ENCODE assay signal across 15 mouse cellular contexts in the genomic region with DNA sequence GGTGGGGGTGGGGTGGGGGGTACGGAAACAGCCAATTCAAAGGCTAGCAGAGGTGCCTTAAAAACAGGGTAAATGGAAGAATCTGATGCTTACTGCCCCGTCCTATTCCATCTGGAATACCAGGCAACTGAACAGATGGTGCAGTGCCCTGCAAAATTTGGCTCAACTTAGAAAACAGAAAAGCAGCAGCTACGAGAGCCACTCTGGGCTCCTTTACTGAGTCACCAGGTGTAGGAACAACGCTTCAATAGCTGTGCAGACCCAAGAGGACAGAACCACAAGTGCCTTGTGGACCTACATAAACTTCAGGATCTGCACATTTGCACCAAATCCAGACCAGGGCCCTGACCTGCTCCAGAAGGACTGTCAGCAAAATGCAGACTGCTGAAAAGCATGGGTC. TPM values are rescaled to one million over a fixed set of nuclear protein-coding genes. Genes with fewer than 3 reads are reported as not detected.
DNase-seq lines count a peak whose midpoint lies in the region; ATAC-seq lines count a peak whose summit lies in the region.
"Had no signal": no experiment of that assay in that cellular context is flagged by ENCODE, and none has a peak within 500 bp of the region (broad histone marks: within the 10 kb centered on the region; RNA-seq: fewer than 3 reads in every experiment).

No protein-coding gene starts in this region.

- no peaks in the 10 kb centered on the region for H3K27me3 ChIP-seq in hindbrain, embryonic 14.5 days (ENCODE audit: control insufficient read depth, insufficient read depth, low read length)
- H3K27me3 ChIP-seq: embryonic facial prominence, embryonic 13.5 days; lung, embryonic 15.5 days had no signal

- H3K4me2 ChIP-seq in hindbrain, embryonic 14.5 days (replicated peaks) = no peak overlapping the region
- H3K4me2 ChIP-seq: embryonic facial prominence, embryonic 13.5 days; lung, embryonic 15.5 days had no signal

- peak overlapping the region; percentile 64 for H3K27ac ChIP-seq in hindbrain, embryonic 14.5 days
- H3K27ac ChIP-seq: embryonic facial prominence, embryonic 13.5 days; lung, embryonic 15.5 days had no signal

- ATAC-seq in cerebellum, adult (ENCODE audit: insufficient number of reproducible peaks, low FRiP score, low TSS enrichment) = 0 out of 2 replicates have a peak, but pooled peaks have one; percentile 26
- no peak for ATAC-seq in hindbrain, embryonic 14.5 days (ENCODE audit: low FRiP score)
- ATAC-seq: intestine, embryonic 16.5 days had no signal

- DNase-seq in cerebellum, postnatal 4 days (ENCODE audit: low spot score in 2 of 2) = no peak
- DNase-seq in right cerebral cortex, postnatal 25 days = peak; percentile 58
- DNase-seq in right cerebral cortex, postnatal 36 days (ENCODE audit: low spot score in 2 of 2) = no peak
- DNase-seq in hindbrain, embryonic 14.5 days (ENCODE audit: low spot score) = no peak
- DNase-seq in embryo, embryonic 11 days = no peak
- DNase-seq in spleen, adult 12 weeks (ENCODE audit: low spot score) = no peak
- no peak for DNase-seq in adrenal gland, adult 18-20 months (ENCODE audit: low spot score in 2 of 2)
- DNase-seq: adrenal gland, postnatal 10 days; heart, adult 11 months; kidney, postnatal 25 days; liver had no signal

- 72% methylated on average over 4 of the region's 4 CpGs for WGBS in hindbrain, embryonic 14.5 days

- no peaks in the 10 kb centered on the region for H3K4me1 ChIP-seq in hindbrain, embryonic 14.5 days (replicated peaks; ENCODE audit: control insufficient read depth, insufficient read depth, low read length)

- H3K9me3 ChIP-seq in hindbrain, embryonic 14.5 days (ENCODE audit: control insufficient read depth, low read length) = no peaks in the 10 kb centered on the region
- H3K9me3 ChIP-seq: embryonic facial prominence, embryonic 13.5 days; lung, embryonic 15.5 days had no signal

- peaks cover 33% of the 10 kb centered on the region for H3K36me3 ChIP-seq in hindbrain, embryonic 14.5 days (replicated peaks; ENCODE audit: control insufficient read depth, insufficient read depth)

- no peak overlapping the region for H3K9ac ChIP-seq in hindbrain, embryonic 14.5 days
- H3K9ac ChIP-seq: embryonic facial prominence, embryonic 13.5 days; lung, embryonic 15.5 days had no signal

- H3K4me3 ChIP-seq in hindbrain, embryonic 14.5 days (replicated peaks; ENCODE audit: low read length) = no peak overlapping the region
- H3K4me3 ChIP-seq: embryonic facial prominence, embryonic 13.5 days; lung, embryonic 15.5 days had no signal

RNA-seq across cellular contexts. Expression of a gene that starts 30.0 kb away (rescaled TPM):
- polyA plus RNA-seq in hindbrain, embryonic 14.5 days (2014; fragmentation: Nextera tagmentation; extraction: Ambion mirVana) = 1.6 and 2.4 TPM in 2 replicates
- total RNA-seq in adrenal gland, adult 18-20 months (2021) = 10 to 100 TPM in 1 of 2 experiments, 1 to 10 TPM in 1; 4.5 to 10.0 TPM

RNA-seq across cellular contexts. Expression of a gene that starts 46.1 kb away (rescaled TPM):
- polyA plus RNA-seq in hindbrain, embryonic 14.5 days (2014; fragmentation: Nextera tagmentation; extraction: Ambion mirVana) = 172 and 177 TPM in 2 replicates
- 10 to 100 TPM; 43.9 to 56.3 TPM for total RNA-seq in adrenal gland, adult 18-20 months (2021)
